Mouse (Mus musculus) heart, postnatal 36 days (tissue): ENCODE measurements at regions not wholly inside any gene's neighbourhood (a gene's known extent, or its start where the extent isn't known, plus 50 kb on each side); places are given as distances from the start of the nearest gene placed in this dataset.

ENCODE experiments used
- DNase-seq, 2 experiments: peaks; one replicate each; pipeline ENCODE4 v3.0.0; 2021 to 2022
- intact Hi-C: fragments of 180-260 bp; cut with DNase I; formaldehyde crosslinking; loops from one replicate; pipeline ENCODE4 v1.15.1; 2025

- DNase-seq: peak in 1 of 2 experiments; percentile 5
- intact Hi-C loops: loop anchor here (5.0 kb wide), 2 partner anchors 359 to 474 kb away; no protein-coding TSS in a partner anchor
Measured at GRCm38 (mm10) chr13:37468304-37469178, 123.5 kb downstream of the Ly86 start.

- intact Hi-C loops: no loop called here
- DNase-seq: peak in 1 of 2 experiments; percentile 1
Measured at GRCm38 (mm10) chr13:37470230-37470907, 125.4 kb downstream of the Ly86 start.

- peak in 1 of 2 experiments; percentile 2 for DNase-seq
- intact Hi-C loops: no loop called here
Measured at GRCm38 (mm10) chr13:37473359-37473758, 128.4 kb downstream of the Ly86 start.

- intact Hi-C loops: no loop called here
- no peak for DNase-seq
Measured at GRCm38 (mm10) chr13:37475804-37476203, 130.8 kb downstream of the Ly86 start.

- intact Hi-C loops: no loop called here
- DNase-seq: no peak
Measured at GRCm38 (mm10) chr13:37476256-37477053, 131.4 kb downstream of the Ly86 start.

- intact Hi-C loops: no loop called here
- DNase-seq: no peak
Measured at GRCm38 (mm10) chr13:37477342-37477741, 132.3 kb downstream of the Ly86 start.

GRCm38 (mm10) chr13:37477749-37478548, 132.9 kb downstream of the Ly86 start:
- intact Hi-C loops: no loop called here
- DNase-seq: no peak

GRCm38 (mm10) chr13:37479182-37479691, 134.2 kb downstream of the Ly86 start:
- intact Hi-C loops: no loop called here
- DNase-seq: no peak

- no peak for DNase-seq
- intact Hi-C loops: loop anchor here (5.0 kb wide), 2 partner anchors 136 to 281 kb away; no protein-coding TSS in a partner anchor
Measured at GRCm38 (mm10) chr13:37481514-37481913, 136.5 kb downstream of the Ly86 start.

GRCm38 (mm10) chr13:37482038-37482437, 137.0 kb downstream of the Ly86 start:
- DNase-seq: peak in 1 of 2 experiments; percentile 58
- intact Hi-C loops: loop anchor here (1.0 to 5.0 kb wide), 5 partner anchors 29 to 280 kb away; no protein-coding TSS in a partner anchor

GRCm38 (mm10) chr13:37482589-37482988, 137.6 kb downstream of the Ly86 start:
- intact Hi-C loops: loop anchor here (1.0 to 5.0 kb wide), 5 partner anchors 29 to 280 kb away; no protein-coding TSS in a partner anchor
- peak; percentile 70 to 77 for DNase-seq

- intact Hi-C loops: loop anchor here (2.0 to 5.0 kb wide), 4 partner anchors 30 to 279 kb away; no protein-coding TSS in a partner anchor
- peak; percentile 60 to 70 for DNase-seq
Measured at GRCm38 (mm10) chr13:37483010-37483855, 138.2 kb downstream of the Ly86 start.

GRCm38 (mm10) chr13:37484631-37485030, 139.6 kb downstream of the Ly86 start:
- DNase-seq: peak in 1 of 2 experiments; percentile 3
- intact Hi-C loops: loop anchor here (2.0 to 5.0 kb wide), 4 partner anchors 18 to 278 kb away; no protein-coding TSS in a partner anchor

GRCm38 (mm10) chr13:37492115-37493001, 147.3 kb downstream of the Ly86 start:
- intact Hi-C loops: no loop called here
- DNase-seq: peak in 1 of 2 experiments; percentile 2

GRCm38 (mm10) chr13:37493331-37493730, 148.3 kb downstream of the Ly86 start:
- DNase-seq: no peak
- intact Hi-C loops: no loop called here

- DNase-seq: no peak
- intact Hi-C loops: no loop called here
Measured at GRCm38 (mm10) chr13:37495272-37495932, 150.4 kb downstream of the Ly86 start.

- DNase-seq: no peak
- intact Hi-C loops: no loop called here
Measured at GRCm38 (mm10) chr13:37497986-37498385, 153.0 kb downstream of the Ly86 start.
